Mouse (Mus musculus) ES-Bruce4 (cell line): ENCODE measurements at regions not wholly inside any gene's neighbourhood (a gene's known extent, or its start where the extent isn't known, plus 50 kb on each side); places are given as distances from the start of the nearest gene placed in this dataset.

Experiments
- CTCF ChIP-seq: IDR thresholded peaks from one replicate; pipeline ENCODE4 v1.8.1; 2011; ENCODE audit warnings: low read depth, low read length
- POLR2A ChIP-seq: IDR thresholded peaks from one replicate; pipeline ENCODE4 v1.8.1; 2011; ENCODE audit warnings: low read length; ENCODE audit not compliant: insufficient read depth

GRCm38 (mm10) chr1:189576311-189577002 lies 111.4 kb downstream of the Cenpf start:
- TF ChIP-seq POLR2A (no peak), CTCF (no peak)
